In genomic region chr1:193207503-193207902, GRCm38 (mm10) we compare ENCODE assay signal across 13 mouse cellular contexts. TPM values are rescaled to one million over a fixed set of nuclear protein-coding genes. Genes with fewer than 3 reads are reported as not detected.
DNase-seq lines count a peak whose midpoint lies in the region; ATAC-seq and TF ChIP-seq lines count a peak whose summit lies in the region.
"Had no signal": no experiment of that assay in that cellular context is flagged by ENCODE, and none has a peak within 500 bp of the region (broad histone marks: within the 10 kb centered on the region; RNA-seq: fewer than 3 reads in every experiment).

Gene Lamb3, plus strand, starts transcription at chr1:193207699.

- H3K4me2 ChIP-seq in lung, embryonic 14.5 days = no peak within 1 kb of the TSS
- H3K4me2 ChIP-seq: heart, embryonic 12.5 days; hindbrain, embryonic 14.5 days; liver, embryonic 13.5 days; midbrain, embryonic 13.5 days; neural tube, embryonic 12.5 days had no signal

- no peaks in the 10 kb centered on the region for H3K9me3 ChIP-seq in lung, embryonic 14.5 days (ENCODE audit: low read depth, low read length)
- H3K9me3 ChIP-seq: heart, embryonic 12.5 days; liver, embryonic 13.5 days; midbrain, embryonic 13.5 days; neural tube, embryonic 12.5 days had no signal

- no peaks in the 10 kb centered on the region for H3K36me3 ChIP-seq in lung, embryonic 14.5 days (ENCODE audit: insufficient read depth)
- H3K36me3 ChIP-seq: heart, embryonic 12.5 days; liver, embryonic 13.5 days; midbrain, embryonic 13.5 days; neural tube, embryonic 12.5 days had no signal

- no peak for TF ChIP-seq CTCF in lung, embryonic 14.5 days (IDR thresholded peaks at IDR 0.05; ENCODE audit: low read depth)
- TF ChIP-seq CTCF in gastrocnemius, adult 2 months (IDR thresholded peaks at IDR 0.05) = no peak

- no peak within 1 kb of the TSS for H3K27ac ChIP-seq in lung, embryonic 14.5 days (ENCODE audit: low read depth)
- no peak within 1 kb of the TSS for H3K27ac ChIP-seq in gastrocnemius, adult 2 months
- H3K27ac ChIP-seq: hindbrain, embryonic 14.5 days; liver, embryonic 13.5 days; midbrain, embryonic 13.5 days; neural tube, embryonic 12.5 days had no signal

- H3K27me3 ChIP-seq in lung, embryonic 14.5 days (ENCODE audit: insufficient read depth, low read length) = no peaks in the 10 kb centered on the region
- H3K27me3 ChIP-seq: heart, embryonic 12.5 days; liver, embryonic 13.5 days; midbrain, embryonic 13.5 days; neural tube, embryonic 12.5 days had no signal

- no peak within 1 kb of the TSS for H3K9ac ChIP-seq in lung, embryonic 14.5 days
- H3K9ac ChIP-seq: heart, embryonic 12.5 days; hindbrain, embryonic 14.5 days; liver, embryonic 13.5 days; midbrain, embryonic 13.5 days; neural tube, embryonic 12.5 days had no signal

- no peak for DNase-seq in lung, embryonic 14.5 days
- DNase-seq in lung, postnatal 10 days = no peak
- DNase-seq in CD4-positive helper T cell, adult 2 months (ENCODE audit: low read depth, low spot score) = peak; percentile 54
- DNase-seq in naive thymus-derived CD4-positive, alpha-beta T cell, adult 2 months (ENCODE audit: low read depth) = peak; percentile 50
- no peak for DNase-seq in layer of hippocampus, adult 11-12 months (ENCODE audit: low spot score)
- DNase-seq in gastrocnemius, adult 2 months = no peak
- DNase-seq in frontal cortex, postnatal 25 days (ENCODE audit: low spot score in 2 of 2) = no peak

- ATAC-seq in lung, embryonic 14.5 days (ENCODE audit: insufficient read depth) = no peak
- ATAC-seq in activated CD4-positive, CD25-positive, alpha-beta regulatory T cell, adult 4 months = peak; percentile 65
- ATAC-seq: midbrain, embryonic 13.5 days had no signal

- intact Hi-C loops in gastrocnemius, adult 2 months (cut with DNase I) = loop anchor here (5.0 kb wide), 1 partner anchor 45 kb away; no protein-coding TSS in a partner anchor

- no peak within 1 kb of the TSS for H3K4me3 ChIP-seq in lung, embryonic 14.5 days (ENCODE audit: low read depth, low read length)
- H3K4me3 ChIP-seq in gastrocnemius, adult 2 months = no peak within 1 kb of the TSS
- H3K4me3 ChIP-seq: heart, embryonic 12.5 days; liver, embryonic 13.5 days; midbrain, embryonic 13.5 days; neural tube, embryonic 12.5 days had no signal

- H3K4me1 ChIP-seq in lung, embryonic 14.5 days (ENCODE audit: insufficient read depth) = no peaks in the 10 kb centered on the region
- H3K4me1 ChIP-seq: liver, embryonic 13.5 days; midbrain, embryonic 13.5 days; neural tube, embryonic 12.5 days had no signal

- 89% methylated on average over 3 of the region's 3 CpGs for WGBS in lung, embryonic 14.5 days

RNA-seq across cellular contexts. Expression of gene Lamb3, which starts in this region (rescaled TPM):
- 24.4 and 24.7 TPM in 2 replicates for polyA plus RNA-seq in lung, embryonic 14.5 days (2014; fragmentation: Nextera tagmentation; extraction: Ambion mirVana)
- polyA plus RNA-seq in activated CD4-positive, CD25-positive, alpha-beta regulatory T cell, adult 4 months (2017; shearing (Covaris generic)) = 10 to 100 TPM; 17.1 to 18.9 TPM
- total RNA-seq in gastrocnemius, adult 2 months (2021) = 1 to 10 TPM; 3.7 to 5.4 TPM

Comparison
In these comparisons a context has a peak if more than half of its experiments do, and no peak if none do; other contexts are left out.
1. DNase-seq: peak in CD4-positive helper T cell, adult 2 months (single experiment) and naive thymus-derived CD4-positive, alpha-beta T cell, adult 2 months (single experiment); none in lung, embryonic 14.5 days (single experiment), lung, postnatal 10 days (single experiment), layer of hippocampus, adult 11-12 months (single experiment), gastrocnemius, adult 2 months (single experiment) and frontal cortex, postnatal 25 days (0 of 2).